Mouse (Mus musculus): ENCODE measurements at regions not wholly inside any gene's neighbourhood (a gene's known extent, or its start where the extent isn't known, plus 50 kb on each side); places are given as distances from the start of the nearest gene placed in this dataset.

DNA sequence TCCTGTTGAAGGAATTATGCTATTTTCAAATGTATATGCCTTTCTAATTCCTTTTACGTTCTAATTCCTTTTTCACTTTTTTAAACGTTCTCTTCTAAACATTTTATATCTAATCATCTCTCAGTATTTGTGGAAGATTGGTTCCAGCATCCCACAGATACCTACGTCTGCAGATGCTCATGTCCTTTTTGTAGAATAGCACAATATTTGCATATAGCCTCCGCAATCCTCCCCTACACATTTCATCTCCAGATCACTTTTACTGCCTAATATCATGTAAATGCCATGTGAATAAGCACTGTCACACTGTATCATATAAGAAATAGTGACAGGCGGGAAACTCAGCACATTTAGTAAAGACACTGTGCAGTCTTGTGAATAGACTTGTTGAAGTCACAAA, 192.6 kb downstream of the Otor start:
- DNase-seq (ENCODE audit: low spot score in 2 of 2), result no peak

DNA sequence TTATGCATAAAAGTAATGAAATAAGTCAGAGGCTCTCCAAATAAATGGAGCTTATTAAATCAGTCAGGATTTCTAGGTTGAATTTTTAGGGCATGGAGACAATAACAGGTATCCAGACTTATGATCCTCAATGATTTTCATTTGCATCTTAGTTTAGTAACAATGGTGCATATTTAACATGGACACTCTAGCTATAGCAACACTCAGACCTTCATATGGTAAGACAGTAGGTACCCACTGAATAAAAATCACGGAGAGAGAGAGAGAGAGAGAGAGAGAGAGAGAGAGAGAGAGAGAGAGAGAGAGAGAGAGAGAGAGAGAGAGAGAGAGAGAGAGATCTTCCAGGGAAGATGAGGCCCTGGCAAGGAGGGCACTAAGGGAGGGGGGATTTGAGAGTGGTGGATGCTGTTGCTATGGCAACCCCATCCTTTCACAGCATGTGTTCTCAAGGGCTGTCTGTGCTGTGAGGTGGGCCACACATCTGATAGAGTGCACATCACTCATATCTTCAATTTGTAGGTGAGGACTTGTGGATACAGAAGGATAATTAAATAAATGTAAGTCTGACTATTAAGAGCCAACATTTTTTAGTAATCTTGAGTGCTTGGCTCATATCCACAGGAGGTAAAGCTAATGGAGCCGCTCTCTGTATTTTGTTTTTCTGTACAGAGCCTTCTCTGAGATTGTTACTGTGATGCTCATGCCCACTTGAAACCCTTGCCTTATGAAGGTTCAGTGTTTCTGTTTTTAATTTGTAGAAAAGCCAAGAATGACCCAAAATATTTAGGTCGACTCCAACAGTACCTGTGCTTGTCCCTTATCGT, 227.7 kb downstream of the Otor start:
- DNase-seq (ENCODE audit: low spot score in 2 of 2), result no peak

DNA sequence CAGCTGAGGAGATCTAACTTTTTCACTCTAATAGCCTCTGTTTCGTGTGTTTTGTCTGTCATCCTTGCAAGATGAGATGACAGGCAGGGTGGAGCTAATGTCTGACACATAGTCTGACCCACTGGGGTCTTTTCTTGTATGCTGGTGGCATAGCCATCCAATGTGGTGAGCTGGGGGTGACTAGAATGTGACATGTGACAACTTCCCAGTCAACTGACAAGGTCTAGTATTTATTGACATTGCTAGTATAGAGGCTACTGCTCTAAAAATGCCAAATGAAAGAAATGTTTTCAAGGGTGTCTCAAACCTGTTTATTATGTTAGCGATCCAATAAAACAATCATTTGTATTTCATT, 228.3 kb downstream of the Otor start:
- no peak for DNase-seq (ENCODE audit: low spot score in 2 of 2)

DNA sequence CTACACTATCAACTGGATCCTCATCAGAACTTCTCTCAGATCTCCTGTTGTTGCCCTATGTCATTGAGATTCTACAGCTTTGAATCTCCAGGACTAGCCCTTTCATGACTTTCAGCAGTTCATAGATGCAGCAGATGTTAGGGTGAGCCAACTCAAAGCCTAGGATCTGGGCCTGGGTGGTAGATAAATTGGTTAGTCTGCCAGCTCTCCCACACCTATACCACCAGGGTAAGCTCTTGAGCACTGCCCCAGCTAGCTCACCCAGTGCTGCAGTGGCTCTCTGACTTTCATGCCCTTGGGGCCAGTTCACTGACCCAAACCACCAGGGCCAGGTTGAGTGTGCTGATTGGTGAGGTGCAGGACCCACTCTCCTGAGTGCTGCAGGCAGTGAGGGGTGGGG, 220.5 kb upstream of the Pcsk2 start:
- DNase-seq (ENCODE audit: low spot score in 2 of 2), result peak in 1 of 2 experiments; percentile 23

DNA sequence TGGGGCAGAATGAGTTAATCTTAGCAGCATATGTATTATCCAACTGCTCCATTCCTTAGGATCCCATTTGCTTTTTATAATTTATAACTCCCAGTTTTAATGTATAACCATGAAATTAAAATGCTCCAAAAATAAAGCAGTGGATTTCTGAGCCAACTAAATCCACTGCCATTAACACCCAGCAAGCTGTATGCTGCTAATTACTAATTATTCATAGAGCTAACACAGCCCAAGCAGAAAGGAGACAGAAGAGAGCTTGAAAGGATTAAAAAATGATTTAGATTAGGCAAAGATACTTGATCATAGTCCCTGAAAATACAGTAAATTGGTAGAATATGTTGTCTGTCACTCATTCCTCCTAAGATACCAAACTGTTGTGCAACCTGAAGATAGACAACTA, 213.9 kb upstream of the Pcsk2 start:
- no peak for DNase-seq (ENCODE audit: low spot score in 2 of 2)

DNA sequence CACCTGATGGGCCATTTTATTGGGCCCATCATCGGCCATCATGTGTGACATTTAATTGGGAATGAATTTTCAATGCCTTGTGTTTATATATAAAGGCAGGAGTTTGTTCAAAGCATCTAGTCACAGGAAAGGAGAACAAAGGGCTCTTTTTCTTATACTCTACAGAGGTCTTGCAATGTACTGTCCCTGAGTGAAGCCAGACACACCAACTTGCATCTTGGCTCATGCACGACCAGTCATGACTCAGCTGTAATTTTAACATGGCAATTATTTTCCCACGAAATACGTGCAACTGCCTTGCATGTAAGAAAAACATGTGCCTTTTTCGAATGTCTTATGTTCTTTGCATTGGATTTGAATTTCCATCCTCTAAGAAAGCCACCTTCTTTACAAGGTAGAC, 205.6 kb upstream of the Pcsk2 start:
- DNase-seq (ENCODE audit: low spot score in 2 of 2), result no peak

DNA sequence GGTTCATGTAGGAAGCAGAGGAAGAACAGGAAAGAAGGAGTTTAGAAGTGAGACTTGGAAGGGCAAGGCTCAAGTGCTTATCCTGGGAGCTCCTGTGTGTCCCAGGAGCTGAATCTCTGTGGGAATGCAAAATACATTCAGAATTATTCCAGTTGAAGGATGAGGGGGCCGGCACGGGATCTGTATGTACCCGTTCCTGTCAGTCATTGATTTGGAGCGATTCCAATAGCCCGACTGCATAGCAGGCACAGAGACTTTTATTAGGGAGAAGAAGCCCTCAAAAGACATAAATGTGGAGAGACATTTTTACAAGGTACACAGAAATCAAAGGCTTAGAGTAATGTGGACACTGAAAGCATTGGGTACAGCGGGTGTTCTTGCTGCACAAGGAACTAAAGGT, 181.8 kb upstream of the Pcsk2 start:
- DNase-seq (ENCODE audit: low spot score in 2 of 2), result no peak

DNA sequence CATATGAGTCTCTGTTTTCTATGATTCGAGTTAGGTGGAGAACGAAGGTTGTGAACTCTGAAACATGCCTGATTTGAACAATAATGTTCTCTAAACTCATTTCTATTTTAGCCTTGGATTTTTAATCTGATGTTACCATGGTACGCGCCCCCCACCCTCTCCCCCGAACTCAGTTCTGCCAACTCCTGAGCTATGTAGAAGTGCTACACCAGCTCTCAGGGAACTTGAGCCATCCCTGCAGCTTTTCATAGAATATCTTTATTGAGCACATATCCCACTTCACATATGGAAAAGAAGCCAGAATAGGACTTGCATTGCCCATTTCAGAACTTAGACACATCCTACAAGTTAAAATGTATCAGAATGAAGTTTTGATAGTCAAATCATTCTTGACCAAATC, 180.0 kb upstream of the Pcsk2 start:
- no peak for DNase-seq (ENCODE audit: low spot score in 2 of 2)
